In genomic region chr4:62484928-62485327, GRCm38 (mm10) we compare ENCODE assay signal across 20 mouse cellular contexts. TPM values are rescaled to one million over a fixed set of nuclear protein-coding genes. Genes with fewer than 3 reads are reported as not detected.
DNase-seq lines count a peak whose midpoint lies in the region; ATAC-seq and TF ChIP-seq lines count a peak whose summit lies in the region.
"Had no signal": no experiment of that assay in that cellular context is flagged by ENCODE, and none has a peak within 500 bp of the region (broad histone marks: within the 10 kb centered on the region; RNA-seq: fewer than 3 reads in every experiment).

No protein-coding gene starts in this region.

- no peak overlapping the region for H3K4me2 ChIP-seq in liver, embryonic 13.5 days
- no peak overlapping the region for H3K4me2 ChIP-seq in liver, postnatal 0 days (ENCODE audit: low read depth, low read length)
- H3K4me2 ChIP-seq in CH12.LX (ENCODE audit: insufficient read depth, low read depth, poor library complexity, severe bottlenecking) = no peak overlapping the region
- H3K4me2 ChIP-seq in midbrain, embryonic 15.5 days = no peak overlapping the region
- H3K4me2 ChIP-seq: embryonic facial prominence, embryonic 12.5 days; heart, embryonic 12.5 days; hindbrain, embryonic 13.5 days; midbrain, embryonic 13.5 days; neural tube, embryonic 13.5 days had no signal

- H3K27me3 ChIP-seq in liver, embryonic 13.5 days = peaks cover 29% of the 10 kb centered on the region
- peaks cover 12% of the 10 kb centered on the region; the same call in 1 of the 2 replicates for H3K27me3 ChIP-seq in liver, postnatal 0 days (ENCODE audit: insufficient read depth, low read length)
- H3K27me3 ChIP-seq in CH12.LX (replicated peaks) = no peaks in the 10 kb centered on the region
- H3K27me3 ChIP-seq in midbrain, embryonic 15.5 days (replicated peaks) = peaks cover 3% of the 10 kb centered on the region; the same call in 1 of the 2 replicates

- H3K4me3 ChIP-seq in liver, embryonic 13.5 days (replicated peaks) = no peak overlapping the region
- H3K4me3 ChIP-seq in liver, postnatal 0 days (ENCODE audit: low read depth, low read length) = no peak overlapping the region
- H3K4me3 ChIP-seq in CH12.LX (replicated peaks in 1 of 3; ENCODE audit: low read depth in 2 of 3, low read length in 2 of 3, poor library complexity in 1 of 3) = no peak overlapping the region
- no peak overlapping the region for H3K4me3 ChIP-seq in midbrain, embryonic 15.5 days
- H3K4me3 ChIP-seq: embryonic facial prominence, embryonic 12.5 days; heart, embryonic 12.5 days; hindbrain, embryonic 13.5 days; midbrain, embryonic 13.5 days; neural tube, embryonic 13.5 days had no signal

- no peak for TF ChIP-seq EP300 in liver, postnatal 0 days (IDR thresholded peaks at IDR 0.05; ENCODE audit: low read depth)
- TF ChIP-seq EP300 in CH12.LX (IDR thresholded peaks at IDR 0.05; ENCODE audit: low read length) = no peak

- TF ChIP-seq POLR2A in CH12.LX (IDR thresholded peaks at IDR 0.05; ENCODE audit: low read depth, low read length) = no peak

- no peak for ATAC-seq in liver, embryonic 13.5 days (ENCODE audit: low read depth)
- ATAC-seq in liver, postnatal 0 days = no peak
- ATAC-seq in midbrain, embryonic 15.5 days (replicated peaks) = no peak
- ATAC-seq: forebrain, embryonic 14.5 days; midbrain, embryonic 13.5 days had no signal

- peak overlapping the region; percentile 71 for H3K27ac ChIP-seq in liver, embryonic 13.5 days
- H3K27ac ChIP-seq in liver, postnatal 0 days (ENCODE audit: low read depth) = no peak overlapping the region
- H3K27ac ChIP-seq in CH12.LX (ENCODE audit: insufficient read depth, low read depth) = no peak overlapping the region
- H3K27ac ChIP-seq in midbrain, embryonic 15.5 days = no peak overlapping the region
- H3K27ac ChIP-seq: embryonic facial prominence, embryonic 12.5 days; hindbrain, embryonic 13.5 days; midbrain, embryonic 13.5 days; neural tube, embryonic 13.5 days had no signal

- H3K9ac ChIP-seq in liver, embryonic 13.5 days = no peak overlapping the region
- H3K9ac ChIP-seq in liver, postnatal 0 days (replicated peaks) = no peak overlapping the region
- no peak overlapping the region for H3K9ac ChIP-seq in CH12.LX (ENCODE audit: insufficient read depth, low read depth)
- no peak overlapping the region for H3K9ac ChIP-seq in midbrain, embryonic 15.5 days
- H3K9ac ChIP-seq: embryonic facial prominence, embryonic 12.5 days; heart, embryonic 12.5 days; hindbrain, embryonic 13.5 days; midbrain, embryonic 13.5 days; neural tube, embryonic 13.5 days had no signal

- no peaks in the 10 kb centered on the region for H3K9me3 ChIP-seq in liver, embryonic 13.5 days (replicated peaks)
- H3K9me3 ChIP-seq in liver, postnatal 0 days (ENCODE audit: low read length) = no peaks in the 10 kb centered on the region
- no peaks in the 10 kb centered on the region for H3K9me3 ChIP-seq in CH12.LX (replicated peaks; ENCODE audit: low read length)
- H3K9me3 ChIP-seq in midbrain, embryonic 15.5 days = no peaks in the 10 kb centered on the region
- H3K9me3 ChIP-seq: embryonic facial prominence, embryonic 12.5 days; heart, embryonic 12.5 days; hindbrain, embryonic 13.5 days; midbrain, embryonic 13.5 days; neural tube, embryonic 13.5 days had no signal

- 58% methylated on average over 3 of the region's 3 CpGs for WGBS in liver, embryonic 13.5 days (ENCODE audit: insufficient replicate concordance)
- 65% methylated on average over 3 of the region's 3 CpGs for WGBS in liver, postnatal 0 days (ENCODE audit: insufficient replicate concordance)
- WGBS in midbrain, embryonic 15.5 days = 77% methylated on average over 3 of the region's 3 CpGs

- H3K4me1 ChIP-seq in liver, embryonic 13.5 days (replicated peaks) = peaks cover 43% of the 10 kb centered on the region
- H3K4me1 ChIP-seq in liver, postnatal 0 days (ENCODE audit: insufficient read depth) = peaks cover 13% of the 10 kb centered on the region
- peaks cover 5 to 46% of the 10 kb centered on the region in 2 experiments; a peak in 3 of 4 replicates for H3K4me1 ChIP-seq in CH12.LX (ENCODE audit: control insufficient read depth in 1 of 2, insufficient read depth in 2 of 2)
- peaks cover 3% of the 10 kb centered on the region for H3K4me1 ChIP-seq in midbrain, embryonic 15.5 days

- H3K36me3 ChIP-seq in liver, embryonic 13.5 days = no peaks in the 10 kb centered on the region
- no peaks in the 10 kb centered on the region for H3K36me3 ChIP-seq in liver, postnatal 0 days (replicated peaks; ENCODE audit: insufficient read depth, low read length)
- H3K36me3 ChIP-seq in CH12.LX (replicated peaks in 1 of 2; ENCODE audit: control insufficient read depth in 1 of 2, insufficient read depth in 1 of 2, low read length in 1 of 2) = no peaks in the 10 kb centered on the region
- H3K36me3 ChIP-seq in midbrain, embryonic 15.5 days (replicated peaks) = no peaks in the 10 kb centered on the region
- H3K36me3 ChIP-seq: embryonic facial prominence, embryonic 12.5 days; heart, embryonic 12.5 days; hindbrain, embryonic 13.5 days; midbrain, embryonic 13.5 days; neural tube, embryonic 13.5 days had no signal

- no peak for DNase-seq in liver, embryonic 13.5 days
- DNase-seq in liver, postnatal 0 days = no peak
- no peak for DNase-seq in CH12.LX (ENCODE audit: extremely low read depth)
- DNase-seq in induced T-regulatory cell, adult 2 months (ENCODE audit: low read depth) = peak; percentile 39
- peak; percentile 29 for DNase-seq in thymus, postnatal 14 days
- no peak for DNase-seq in embryo, embryonic 9.5 days (ENCODE audit: extremely low spot score)
- DNase-seq in gastrocnemius, postnatal 14 days = no peak
- DNase-seq: adrenal gland, adult 2 months; B cell, adult 2 months; cerebellum, adult 9-10 months; gastrocnemius, postnatal 36 days; heart, postnatal 14 days had no signal

- no peaks in the 10 kb centered on the region for H3K79me2 ChIP-seq in CH12.LX (replicated peaks; ENCODE audit: control insufficient read depth, extremely low read depth, insufficient read depth, poor library complexity, severe bottlenecking)

- in situ Hi-C loops in CH12.LX (cut with MboI; ENCODE audit: low pct_ligation_motif_present, low pct_unique_long_range_greater_than_20kb, low sequenced_read_pairs) = no loop called here

- dilution Hi-C loops in CH12.LX (cut with MboI; ENCODE audit: extremely low pct_ligation_motif_present, extremely low pct_unique_long_range_greater_than_20kb, low sequenced_read_pairs) = no loop called here

- intact Hi-C loops in gastrocnemius, postnatal 14 days (cut with DNase I; ENCODE audit: low total_unique reads) = no loop called here

- TF ChIP-seq RAD21 in CH12.LX (IDR thresholded peaks at IDR 0.05; ENCODE audit: low read depth, low read length) = no peak

- no peak for TF ChIP-seq CTCF in liver, postnatal 0 days (IDR thresholded peaks at IDR 0.05; ENCODE audit: low read depth)
- no peak for TF ChIP-seq CTCF in CH12.LX (conservative IDR thresholded peaks at IDR 0.05 in 1 of 2, IDR thresholded peaks at IDR 0.05 in 1 of 2; ENCODE audit: low read depth in 2 of 2, low read length in 2 of 2)

TF ChIP-seq in CH12.LX, 34 proteins besides CTCF, POLR2A, EP300 and RAD21 (continues in another document):
- 0 out of 2 replicates have a peak, but pooled peaks have one; percentile 10 for TF ChIP-seq ELF1 (IDR thresholded peaks at IDR 0.05; ENCODE audit: low read depth, low read length)
- TF ChIP-seq GABPA (IDR thresholded peaks at IDR 0.05; ENCODE audit: insufficient replicate concordance, low read depth, low read length) = no peak

RNA-seq across cellular contexts. Expression of gene Bspry, which starts 5.1 kb away (rescaled TPM):
- polyA plus RNA-seq in liver, embryonic 13.5 days (2015; fragmentation: Nextera tagmentation; extraction: Ambion mirVana) = 0.20 and 0.34 TPM in 2 replicates
- 0.18 and 0.26 TPM in 2 replicates for polyA plus RNA-seq in liver, postnatal 0 days (2015; fragmentation: Nextera tagmentation; extraction: Ambion mirVana)
- total RNA-seq in CH12.LX (2012; rRNA removed) = 1.1 and 1.2 TPM in 2 replicates
- total RNA-seq in CH12.LX (2014; rRNA removed) = 0.86 and 0.95 TPM in 2 replicates
- polyA plus RNA-seq in CH12.LX (2012; ENCODE audit: insufficient read length, low read depth) = 0.53 and 1.2 TPM in 2 replicates
- polyA plus RNA-seq in midbrain, embryonic 15.5 days (2015; fragmentation: Nextera tagmentation; extraction: Ambion mirVana) = 0.60 and 1.0 TPM in 2 replicates
- under 1 TPM; 0.24 to 0.53 TPM for total RNA-seq in gastrocnemius, postnatal 14 days (2021)

RNA-seq across cellular contexts. Expression of gene Wdr31, which starts 14.2 kb away (rescaled TPM):
- 1.6 and 2.1 TPM in 2 replicates for polyA plus RNA-seq in liver, embryonic 13.5 days (2015; fragmentation: Nextera tagmentation; extraction: Ambion mirVana)
- 0.34 and 1.00 TPM in 2 replicates for polyA plus RNA-seq in liver, postnatal 0 days (2015; fragmentation: Nextera tagmentation; extraction: Ambion mirVana)
- total RNA-seq in CH12.LX (2012; rRNA removed) (4.4 and 5.0 TPM in 2 replicates), CH12.LX (2014; rRNA removed) (3.0 and 3.4 TPM in 2 replicates)
- 3.8 and 4.7 TPM in 2 replicates for polyA plus RNA-seq in CH12.LX (2012; ENCODE audit: insufficient read length, low read depth)
- polyA plus RNA-seq in midbrain, embryonic 15.5 days (2015; fragmentation: Nextera tagmentation; extraction: Ambion mirVana) = 15.8 and 16.3 TPM in 2 replicates
- total RNA-seq in gastrocnemius, postnatal 14 days (2021) = under 1 TPM; 0.31 to 0.37 TPM
- total RNA-seq: megakaryocyte, adult 5-6 weeks had no signal

RNA-seq across cellular contexts. Expression of gene Hdhd3, which starts 18.3 kb away (rescaled TPM):
- polyA plus RNA-seq in liver, embryonic 13.5 days (2015; fragmentation: Nextera tagmentation; extraction: Ambion mirVana) = 6.3 and 7.1 TPM in 2 replicates
- polyA plus RNA-seq in liver, postnatal 0 days (2015; fragmentation: Nextera tagmentation; extraction: Ambion mirVana) = 19.7 and 20.3 TPM in 2 replicates
- total RNA-seq in CH12.LX (2012; rRNA removed) (4.7 and 6.1 TPM in 2 replicates), CH12.LX (2014; rRNA removed) (2.9 and 4.5 TPM in 2 replicates)
- 4.7 and 5.3 TPM in 2 replicates for polyA plus RNA-seq in CH12.LX (2012; ENCODE audit: insufficient read length, low read depth)
- 12.7 and 14.5 TPM in 2 replicates for polyA plus RNA-seq in midbrain, embryonic 15.5 days (2015; fragmentation: Nextera tagmentation; extraction: Ambion mirVana)
- total RNA-seq in gastrocnemius, postnatal 14 days (2021) = 1 to 10 TPM; 3.1 to 3.5 TPM
- total RNA-seq: megakaryocyte, adult 5-6 weeks had no signal

RNA-seq across cellular contexts. Expression of gene Alad, which starts 34.8 kb away (rescaled TPM):
- polyA plus RNA-seq in liver, embryonic 13.5 days (2015; fragmentation: Nextera tagmentation; extraction: Ambion mirVana) = 616 and 657 TPM in 2 replicates
- 295 and 303 TPM in 2 replicates for polyA plus RNA-seq in liver, postnatal 0 days (2015; fragmentation: Nextera tagmentation; extraction: Ambion mirVana)
- total RNA-seq in CH12.LX (2012; rRNA removed) = 79.0 and 84.2 TPM in 2 replicates
- 33.3 and 35.1 TPM in 2 replicates for total RNA-seq in CH12.LX (2014; rRNA removed)
- 71.5 and 78.2 TPM in 2 replicates for polyA plus RNA-seq in CH12.LX (2012; ENCODE audit: insufficient read length, low read depth)
- polyA plus RNA-seq in midbrain, embryonic 15.5 days (2015; fragmentation: Nextera tagmentation; extraction: Ambion mirVana) = 71.2 and 72.1 TPM in 2 replicates
- total RNA-seq in gastrocnemius, postnatal 14 days (2021) = 10 to 100 TPM; 21.9 to 22.1 TPM

RNA-seq across cellular contexts. Expression of gene Pole3, which starts 39.9 kb away (rescaled TPM):
- 77.3 and 81.0 TPM in 2 replicates for polyA plus RNA-seq in liver, embryonic 13.5 days (2015; fragmentation: Nextera tagmentation; extraction: Ambion mirVana)
- 26.4 and 29.2 TPM in 2 replicates for polyA plus RNA-seq in liver, postnatal 0 days (2015; fragmentation: Nextera tagmentation; extraction: Ambion mirVana)
- total RNA-seq in CH12.LX (2012; rRNA removed) = 32.1 and 43.7 TPM in 2 replicates
- total RNA-seq in CH12.LX (2014; rRNA removed) = 69.8 and 74.6 TPM in 2 replicates
- polyA plus RNA-seq in CH12.LX (2012; ENCODE audit: insufficient read length, low read depth) = 87.5 and 98.9 TPM in 2 replicates
- polyA plus RNA-seq in midbrain, embryonic 15.5 days (2015; fragmentation: Nextera tagmentation; extraction: Ambion mirVana) = 58.9 and 62.2 TPM in 2 replicates
- total RNA-seq in gastrocnemius, postnatal 14 days (2021) = 10 to 100 TPM; 15.8 to 16.9 TPM

Comparison
In these comparisons a context has a peak if more than half of its experiments do, and no peak if none do; other contexts are left out.
1. DNase-seq: peak in induced T-regulatory cell, adult 2 months (single experiment) and thymus, postnatal 14 days (single experiment); none in liver, embryonic 13.5 days (single experiment), liver, postnatal 0 days (single experiment), CH12.LX (single experiment), embryo, embryonic 9.5 days (single experiment) and gastrocnemius, postnatal 14 days (single experiment).